Mouse (Mus musculus): Measurements from ENCODE around the gene Fam205a3. TPM values are rescaled to one million over a fixed set of nuclear protein-coding genes. Genes with fewer than 3 reads are reported as not detected.
"Not testable (repeated sequence)": the region's sequence is repeated elsewhere in the genome, so short reads cannot be mapped to it uniquely, and the experiment has no call there.

The Fam205a3 gene
- 0.26 TPM in 1 of 2 replicates, not detected in the other for polyA plus RNA-seq (2016; fragmentation: Nextera tagmentation; extraction: Ambion mirVana)

GRCm38 (mm10) chr4:42318034-42318433 is at the start of gene Fam205a3:
Fam205a3 (plus strand) TSS chr4:42318334.
- H3K36me3 ChIP-seq; H3K9ac ChIP-seq (replicated peaks); H3K9me3 ChIP-seq; H3K27ac ChIP-seq; H3K27me3 ChIP-seq; H3K4me3 ChIP-seq (replicated peaks); H3K4me1 ChIP-seq (replicated peaks); H3K4me2 ChIP-seq; ATAC-seq (ENCODE audit: insufficient number of reproducible peaks, insufficient read depth, low FRiP score, low TSS enrichment, low read depth): not testable (repeated sequence)
- WGBS: no CpG with 5 or more reads among the region's 1 CpGs

- no CpG with 5 or more reads among the region's 18 CpGs for WGBS
- not testable (repeated sequence) for H3K4me2 ChIP-seq; ATAC-seq (ENCODE audit: insufficient number of reproducible peaks, insufficient read depth, low FRiP score, low TSS enrichment, low read depth); H3K9me3 ChIP-seq; H3K4me1 ChIP-seq (replicated peaks); H3K27me3 ChIP-seq; H3K36me3 ChIP-seq; H3K27ac ChIP-seq; H3K9ac ChIP-seq (replicated peaks); H3K4me3 ChIP-seq (replicated peaks)
Observed at GRCm38 (mm10) chr4:42293967-42294366, 24.2 kb upstream of the Fam205a3 start, which contains the start of gene Gm21953. Gm21953 (plus strand) TSS chr4:42294267.

Other genes with a start within 250 kb of the Fam205a3 start
- not detected in 2 replicates for gene Gm3893, start 227.1 kb upstream of the Fam205a3 start, polyA plus RNA-seq (2016; fragmentation: Nextera tagmentation; extraction: Ambion mirVana)
- 1.3 and 2.0 TPM in 2 replicates for gene Gm13304, start 203.5 kb upstream of the Fam205a3 start, polyA plus RNA-seq (2016; fragmentation: Nextera tagmentation; extraction: Ambion mirVana)
- gene Gm13306, start 164.9 kb upstream of the Fam205a3 start, polyA plus RNA-seq (2016; fragmentation: Nextera tagmentation; extraction: Ambion mirVana): 1.2 TPM in 1 of 2 replicates, not detected in the other
- gene Gm13305, start 149.7 kb upstream of the Fam205a3 start, polyA plus RNA-seq (2016; fragmentation: Nextera tagmentation; extraction: Ambion mirVana): not detected in 2 replicates
- not detected in 2 replicates for gene Gm10600, start 77.7 kb upstream of the Fam205a3 start, polyA plus RNA-seq (2016; fragmentation: Nextera tagmentation; extraction: Ambion mirVana)
- gene Ccl21b, start 62.6 kb upstream of the Fam205a3 start, polyA plus RNA-seq (2016; fragmentation: Nextera tagmentation; extraction: Ambion mirVana): not detected in 2 replicates
- gene Gm21953, start 24.1 kb upstream of the Fam205a3 start, polyA plus RNA-seq (2016; fragmentation: Nextera tagmentation; extraction: Ambion mirVana): not detected in 2 replicates
- gene Gm21586, start 121.0 kb downstream of the Fam205a3 start, polyA plus RNA-seq (2016; fragmentation: Nextera tagmentation; extraction: Ambion mirVana): not detected in 2 replicates
- gene Gm2163, start 148.4 kb downstream of the Fam205a3 start, polyA plus RNA-seq (2016; fragmentation: Nextera tagmentation; extraction: Ambion mirVana): 0.22 TPM in 1 of 2 replicates, not detected in the other
- gene Fam205a2, start 209.8 kb downstream of the Fam205a3 start, polyA plus RNA-seq (2016; fragmentation: Nextera tagmentation; extraction: Ambion mirVana): 0.26 TPM in 1 of 2 replicates, not detected in the other